Mouse (Mus musculus): ENCODE measurements at regions not wholly inside any gene's neighbourhood (a gene's known extent, or its start where the extent isn't known, plus 50 kb on each side); places are given as distances from the start of the nearest gene placed in this dataset.
A peak's percentile ranks its signal among the peaks of the same experiment; 100 is the strongest.
"Not testable (repeated sequence)": the region's sequence is repeated elsewhere in the genome, so short reads cannot be mapped to it uniquely, and the experiment has no call there.

DNA sequence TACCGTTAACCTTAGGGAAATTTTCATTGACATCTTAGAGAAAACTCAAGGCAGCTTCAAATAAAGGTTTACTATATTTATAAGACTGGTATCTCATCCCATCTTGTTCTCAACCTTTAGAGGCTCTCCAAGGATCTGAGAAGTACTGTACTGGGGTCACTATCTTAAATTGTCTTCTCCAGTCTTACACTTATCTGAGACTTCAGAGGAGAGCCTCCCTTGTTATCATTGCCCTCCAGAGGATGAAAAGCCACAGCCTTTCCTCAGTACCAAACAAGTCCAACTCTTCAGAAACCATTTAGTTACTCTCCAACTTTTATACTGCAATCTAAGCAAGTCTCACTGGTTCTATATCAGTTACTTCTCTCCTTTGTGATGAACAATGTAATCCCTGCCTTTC lies 376.3 kb downstream of the Fbxo8 start:
- no peak for DNase-seq (ENCODE audit: inconsistent age in 2 of 2, low spot score in 1 of 2)

- DNase-seq (ENCODE audit: inconsistent age in 2 of 2, low spot score in 1 of 2) = no peak
Observed at GRCm38 (mm10) chr8:56929076-56929475, 378.2 kb downstream of the Fbxo8 start.

DNA sequence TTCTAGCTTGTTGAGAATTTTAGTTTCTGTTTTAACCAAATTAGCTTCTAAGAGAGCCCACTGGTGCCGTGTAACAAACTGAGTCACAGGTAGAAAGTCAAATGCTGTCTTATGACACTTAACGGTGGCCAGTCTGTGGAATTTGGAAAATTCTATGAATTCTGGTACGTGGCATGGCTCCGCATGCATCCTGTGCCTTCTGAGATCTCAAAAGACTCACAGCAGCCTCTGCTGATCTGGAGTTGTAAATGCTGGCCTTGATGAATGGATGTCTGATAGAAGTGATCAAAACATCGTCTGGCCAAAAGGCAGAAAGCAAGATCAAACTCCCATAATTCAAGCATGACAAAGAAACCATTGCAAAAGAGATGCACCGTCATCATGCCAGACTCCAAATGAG lies 381.5 kb downstream of the Fbxo8 start:
- DNase-seq (ENCODE audit: inconsistent age in 2 of 2, low spot score in 1 of 2) = no peak

DNA sequence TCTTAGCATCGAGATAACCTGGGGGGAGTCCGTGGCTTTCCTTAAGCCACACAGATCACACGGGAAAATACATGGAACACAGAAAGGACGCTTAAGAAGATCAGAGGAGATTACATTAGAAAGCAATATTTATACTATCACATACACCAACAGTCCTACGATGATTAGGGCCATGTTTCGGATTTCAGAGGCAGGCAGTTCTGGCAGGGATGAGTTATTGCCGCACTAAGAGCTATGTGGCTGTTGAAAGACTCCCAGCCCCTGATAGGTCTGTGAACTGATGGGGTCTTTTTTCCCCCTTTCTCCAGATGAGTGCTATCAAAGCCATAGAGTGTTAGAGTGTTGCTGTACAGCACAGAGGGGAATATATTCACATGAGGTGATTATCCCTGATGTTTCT lies 358.6 kb upstream of the Hand2 start:
- DNase-seq (ENCODE audit: inconsistent age in 2 of 2, low spot score in 1 of 2) = no peak

- DNase-seq (ENCODE audit: inconsistent age in 2 of 2, low spot score in 1 of 2) = no peak
Observed at GRCm38 (mm10) chr8:56970311-56970710, 350.5 kb upstream of the Hand2 start.

DNA sequence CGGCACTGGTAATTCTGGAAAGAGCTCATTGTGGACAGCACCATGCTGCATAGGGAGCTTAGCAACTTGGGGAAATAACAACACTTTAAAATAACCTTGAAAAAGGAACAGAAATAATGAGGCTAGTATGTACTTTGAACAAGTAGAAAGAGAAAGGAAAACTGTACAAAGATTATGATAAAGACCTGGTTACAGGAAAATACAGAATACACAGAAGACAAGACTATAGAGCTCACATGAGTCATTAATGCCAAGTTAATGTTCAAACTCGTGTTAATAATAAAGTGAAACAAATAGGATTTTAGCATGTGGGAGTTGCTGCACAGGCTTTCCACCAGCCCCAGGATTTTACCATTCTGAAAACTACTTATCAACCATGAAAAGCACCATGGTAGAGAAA lies 341.8 kb upstream of the Hand2 start:
- DNase-seq (ENCODE audit: inconsistent age in 2 of 2, low spot score in 1 of 2) = no peak

DNA sequence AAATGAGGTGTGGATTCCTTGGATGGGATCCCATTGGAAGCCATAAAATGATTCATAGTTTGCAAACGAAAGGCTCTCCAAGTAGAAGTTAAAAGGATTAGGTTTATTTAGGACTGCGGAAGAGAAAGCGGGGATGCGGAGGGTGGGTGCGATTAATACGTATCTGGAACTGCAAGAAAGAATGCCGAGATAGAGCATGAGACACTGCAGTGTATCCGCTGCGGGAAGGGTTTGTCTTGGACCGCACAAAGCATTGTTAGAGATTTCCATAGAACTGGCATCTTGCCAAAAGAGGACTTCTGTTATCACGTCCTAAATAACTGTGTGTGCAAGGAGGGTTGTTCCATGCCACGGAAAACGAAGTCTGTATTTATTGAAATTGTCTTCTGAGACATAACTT lies 341.4 kb upstream of the Hand2 start:
- no peak for DNase-seq (ENCODE audit: inconsistent age in 2 of 2, low spot score in 1 of 2)

- no peak for DNase-seq (ENCODE audit: inconsistent age in 2 of 2, low spot score in 1 of 2)
Observed at GRCm38 (mm10) chr8:57010318-57011024, 310.3 kb upstream of the Hand2 start.

- DNase-seq (ENCODE audit: inconsistent age in 2 of 2, low spot score in 1 of 2) = peak; percentile 29 to 74
Observed at GRCm38 (mm10) chr8:57013813-57014320, 306.9 kb upstream of the Hand2 start.

- DNase-seq (ENCODE audit: inconsistent age in 2 of 2, low spot score in 1 of 2) = no peak
Observed at GRCm38 (mm10) chr8:57016329-57016728, 304.5 kb upstream of the Hand2 start.

GRCm38 (mm10) chr8:57028096-57028495 lies 292.7 kb upstream of the Hand2 start:
- not testable (repeated sequence) for DNase-seq (ENCODE audit: inconsistent age in 2 of 2, low spot score in 1 of 2)

DNA sequence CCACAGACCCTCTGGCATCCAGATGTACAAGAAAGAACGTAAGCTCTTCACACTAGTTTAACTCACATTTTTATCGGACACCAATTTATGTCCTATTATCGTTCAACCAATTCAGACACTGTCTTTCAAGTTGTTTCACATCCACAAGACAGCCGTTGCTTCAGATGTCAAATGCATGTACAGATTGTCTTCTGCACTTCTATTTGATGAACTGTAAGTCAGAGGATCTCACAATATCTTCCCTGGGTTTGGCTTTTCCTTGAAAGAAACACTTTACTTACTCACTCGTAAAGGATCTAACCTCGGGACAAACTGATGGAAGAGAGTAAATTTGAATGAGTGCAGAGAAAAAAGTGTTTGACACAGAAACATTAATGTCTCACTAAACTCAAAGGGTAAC lies 272.3 kb upstream of the Hand2 start:
- DNase-seq (ENCODE audit: inconsistent age in 2 of 2, low spot score in 1 of 2) = no peak

- no peak for DNase-seq (ENCODE audit: inconsistent age in 2 of 2, low spot score in 1 of 2)
Observed at GRCm38 (mm10) chr8:57048909-57049308, 271.9 kb upstream of the Hand2 start.

DNA sequence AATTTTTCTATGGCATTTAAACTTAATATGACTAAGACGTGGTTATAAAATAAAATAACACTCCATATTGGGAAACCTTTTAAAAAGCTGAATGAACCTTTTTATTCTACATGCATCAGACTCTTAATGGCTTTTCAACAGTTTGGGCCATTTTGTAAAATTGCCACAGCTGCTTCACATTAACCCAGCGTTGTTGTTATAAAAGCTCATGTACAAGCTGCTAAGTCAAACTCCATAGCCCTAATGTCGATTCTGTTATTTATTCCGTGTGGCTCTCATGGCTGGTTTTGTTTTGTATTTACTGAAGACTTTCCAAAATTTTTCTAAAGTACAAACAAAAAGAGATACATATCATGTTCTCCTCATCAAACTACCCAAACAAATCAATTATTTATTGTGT lies 268.1 kb upstream of the Hand2 start:
- DNase-seq (ENCODE audit: inconsistent age in 2 of 2, low spot score in 1 of 2) = no peak

DNA sequence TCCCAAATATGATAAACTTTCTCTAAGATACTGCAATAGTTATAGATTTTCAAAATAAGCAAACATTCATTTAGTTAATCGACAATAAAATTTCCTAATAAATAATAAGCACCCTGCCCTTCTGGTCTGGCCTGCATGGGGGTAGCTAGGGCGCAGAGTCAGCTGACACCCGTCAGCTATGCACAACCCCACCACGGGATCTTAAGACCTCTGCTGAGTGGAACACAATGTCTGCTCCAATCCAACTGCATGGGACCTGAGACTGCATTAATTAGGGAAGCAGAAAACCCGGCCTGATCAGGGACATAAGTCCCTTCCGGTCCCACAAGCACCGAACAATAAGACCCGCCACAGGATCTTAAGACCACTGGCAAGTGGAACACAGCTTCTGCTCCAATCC lies 243.8 kb upstream of the Hand2 start:
- DNase-seq (ENCODE audit: inconsistent age in 2 of 2, low spot score in 1 of 2) = peak in 1 of 2 experiments; percentile 10

- no peak for DNase-seq (ENCODE audit: inconsistent age in 2 of 2, low spot score in 1 of 2)
Observed at GRCm38 (mm10) chr8:57086811-57087210, 234.0 kb upstream of the Hand2 start.

DNA sequence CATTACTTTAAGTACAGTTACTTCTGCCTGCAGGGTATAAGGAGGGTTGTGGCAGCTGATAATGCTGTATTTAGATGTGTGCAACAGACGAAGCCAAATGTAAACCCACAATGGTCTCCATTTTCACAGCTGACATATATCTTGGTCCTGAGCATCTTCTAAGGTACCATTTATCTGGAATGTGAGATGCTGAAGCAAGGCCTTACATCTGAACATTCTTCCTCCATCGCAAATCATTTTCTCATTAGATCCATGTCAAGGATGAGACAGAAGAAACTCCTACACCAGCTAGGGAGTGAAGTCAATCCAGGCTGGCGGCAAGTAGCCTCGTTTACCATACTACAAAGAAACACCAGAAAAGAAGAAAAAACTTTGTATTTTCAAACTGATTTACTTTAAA lies 228.4 kb upstream of the Hand2 start:
- no peak for DNase-seq (ENCODE audit: inconsistent age in 2 of 2, low spot score in 1 of 2)

DNA sequence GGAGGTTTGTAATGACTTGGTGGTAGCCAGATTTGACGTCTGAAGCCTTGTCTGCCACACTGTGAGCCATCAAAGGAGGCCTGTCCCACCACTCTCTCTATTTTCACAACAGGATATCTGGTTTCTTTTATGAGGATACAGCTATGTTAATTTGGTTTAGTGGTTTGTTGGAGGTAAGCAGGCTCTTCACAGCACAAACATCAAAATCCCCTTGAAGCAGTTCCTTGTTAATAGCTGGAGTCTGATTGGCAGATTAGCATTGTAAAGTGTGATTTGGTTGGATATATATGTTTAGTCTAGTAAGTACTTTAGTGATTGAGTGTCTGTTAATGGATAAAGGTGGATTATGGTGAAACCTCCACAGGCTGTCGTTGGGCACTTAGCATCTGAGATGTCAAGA lies 225.6 kb upstream of the Hand2 start:
- no peak for DNase-seq (ENCODE audit: inconsistent age in 2 of 2, low spot score in 1 of 2)

DNA sequence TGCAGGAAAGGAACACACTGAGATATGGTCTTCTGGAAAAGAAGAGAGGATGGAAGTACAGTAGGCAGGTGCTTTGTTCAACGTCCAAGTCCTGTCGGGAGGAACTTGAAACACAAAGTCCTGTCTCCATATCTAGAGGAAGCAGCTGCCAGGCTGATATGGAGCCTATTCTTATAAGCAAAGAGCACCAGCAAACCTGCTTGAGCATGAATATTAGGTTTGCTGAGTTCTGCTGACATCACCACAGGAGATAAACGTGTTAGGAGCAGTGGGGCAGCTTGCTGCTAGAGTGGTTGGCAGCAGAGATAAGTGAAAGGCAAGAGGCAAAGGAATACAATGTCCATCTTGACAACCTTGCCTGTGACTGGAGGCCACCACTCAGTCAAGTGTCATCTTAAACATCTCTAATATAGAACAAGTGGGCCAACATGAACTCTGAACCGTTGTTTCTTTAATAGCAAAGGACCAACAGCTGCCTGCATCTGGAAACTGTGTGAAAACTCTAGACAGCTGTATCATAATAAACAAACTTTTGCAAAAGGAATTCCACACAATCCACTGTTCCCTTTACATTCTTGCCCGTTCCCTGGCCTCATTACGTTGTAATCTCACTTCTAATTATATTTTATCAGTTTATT lies 209.9 kb upstream of the Hand2 start:
- not testable (repeated sequence) for DNase-seq (ENCODE audit: inconsistent age in 2 of 2, low spot score in 1 of 2)

DNA sequence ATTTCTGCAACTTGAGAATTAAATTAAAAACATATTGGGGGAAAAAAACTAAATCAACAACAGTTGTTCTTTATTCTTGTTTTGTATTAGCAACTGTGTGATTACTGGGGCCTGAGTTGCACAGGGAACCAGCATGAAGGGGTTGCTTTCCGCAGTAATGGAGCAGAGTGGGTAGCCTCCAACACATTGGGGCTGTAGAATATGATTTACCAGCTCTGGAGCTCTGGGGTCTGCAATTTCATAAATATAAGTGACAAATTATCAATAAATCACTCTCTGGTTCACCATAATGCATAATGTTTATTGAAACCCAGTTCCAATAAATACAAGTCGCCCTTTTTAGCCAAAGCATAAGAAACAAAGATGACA lies 209.4 kb upstream of the Hand2 start:
- no peak for DNase-seq (ENCODE audit: inconsistent age in 2 of 2, low spot score in 1 of 2)

DNA sequence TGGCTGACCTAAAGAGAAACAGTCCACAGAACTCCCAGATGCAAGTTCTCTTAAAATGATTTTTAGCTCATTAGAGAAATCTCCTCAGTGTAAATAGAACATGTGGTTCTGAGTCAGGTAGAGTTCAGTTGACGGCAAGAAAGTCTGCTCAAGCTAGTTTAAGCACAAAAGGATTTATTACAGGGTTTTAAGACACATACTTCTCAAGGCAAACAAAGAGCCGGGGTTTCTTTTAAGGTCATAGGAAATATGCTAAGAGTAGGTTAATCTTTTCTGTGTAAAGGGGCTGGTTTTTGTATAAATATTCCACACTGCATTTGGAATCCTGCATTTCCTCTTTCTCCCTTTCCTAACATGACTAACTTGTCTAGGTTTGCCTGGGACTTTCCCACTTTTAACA lies 206.9 kb upstream of the Hand2 start:
- no peak for DNase-seq (ENCODE audit: inconsistent age in 2 of 2, low spot score in 1 of 2)

- DNase-seq (ENCODE audit: inconsistent age in 2 of 2, low spot score in 1 of 2) = no peak
Observed at GRCm38 (mm10) chr8:57115303-57115702, 205.5 kb upstream of the Hand2 start.

DNA sequence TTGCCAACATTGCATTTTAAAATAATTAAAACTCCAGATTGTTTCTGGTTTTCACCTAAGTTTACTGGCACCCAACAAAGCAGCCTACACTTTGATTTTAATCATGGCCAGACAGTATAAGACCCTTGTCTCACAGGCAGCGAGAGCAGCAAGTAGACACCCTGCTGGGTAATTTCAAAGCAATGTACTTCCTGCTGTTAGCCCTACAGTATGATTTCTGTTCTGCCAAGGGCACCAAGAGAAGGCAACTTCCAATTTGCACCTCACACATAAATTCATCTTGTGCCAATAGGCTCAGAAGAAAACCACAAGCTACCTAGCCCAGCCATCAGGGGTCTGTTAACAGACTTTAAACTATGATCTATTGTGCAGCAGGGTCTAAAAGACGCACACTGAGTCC lies 186.7 kb upstream of the Hand2 start:
- DNase-seq (ENCODE audit: inconsistent age in 2 of 2, low spot score in 1 of 2) = no peak

Data from adrenal gland, adult (tissue).